ENCODE assay signal across 11 mouse cellular contexts in genomic region chr17:78587174-78587573, GRCm38 (mm10).
A peak's percentile ranks its signal among the peaks of the same experiment; 100 is the strongest.
DNase-seq lines count a peak whose midpoint lies in the region; ATAC-seq and TF ChIP-seq lines count a peak whose summit lies in the region.
"Had no signal": no experiment of that assay in that cellular context is flagged by ENCODE, and none has a peak within 500 bp of the region (broad histone marks: within the 10 kb centered on the region; RNA-seq: fewer than 3 reads in every experiment).

No protein-coding gene starts in this region.

- H3K9ac ChIP-seq in intestine, embryonic 14.5 days (ENCODE audit: low read length), result no peak overlapping the region
- H3K9ac ChIP-seq: hindbrain, embryonic 14.5 days; limb, embryonic 15.5 days had no signal

- no peaks in the 10 kb centered on the region for H3K9me3 ChIP-seq in heart, embryonic 10.5 days
- H3K9me3 ChIP-seq in intestine, embryonic 14.5 days (ENCODE audit: control insufficient read depth, low read length), result no peaks in the 10 kb centered on the region
- H3K9me3 ChIP-seq: limb, embryonic 15.5 days had no signal

- H3K4me1 ChIP-seq in heart, embryonic 10.5 days, result peaks cover 20% of the 10 kb centered on the region
- H3K4me1 ChIP-seq in intestine, embryonic 14.5 days (replicated peaks; ENCODE audit: control insufficient read depth, insufficient read depth, low read length), result 0 out of 2 replicates have a peak, but pooled peaks cover 6% of the 10 kb centered on the region
- H3K4me1 ChIP-seq in small intestine, adult 2 months (ENCODE audit: control insufficient read depth, insufficient read depth, insufficient read length, low read length), result peaks cover 13% of the 10 kb centered on the region; the same call in 1 of the 2 replicates

- H3K27ac ChIP-seq in heart, embryonic 10.5 days, result peak overlapping the region; percentile 79
- no peak overlapping the region for H3K27ac ChIP-seq in intestine, embryonic 14.5 days (ENCODE audit: low read depth)
- peak overlapping the region; percentile 66 for H3K27ac ChIP-seq in small intestine, adult 2 months (ENCODE audit: insufficient read depth, low read depth, low read length)
- H3K27ac ChIP-seq: hindbrain, embryonic 14.5 days; limb, embryonic 15.5 days had no signal

- no peaks in the 10 kb centered on the region for H3K36me3 ChIP-seq in heart, embryonic 10.5 days
- H3K36me3 ChIP-seq in intestine, embryonic 14.5 days (ENCODE audit: control insufficient read depth, insufficient read depth, low read length), result no peaks in the 10 kb centered on the region
- H3K36me3 ChIP-seq in small intestine, adult 2 months (ENCODE audit: control insufficient read depth, insufficient read depth, low read length), result no peaks in the 10 kb centered on the region
- H3K36me3 ChIP-seq: limb, embryonic 15.5 days had no signal

- H3K27me3 ChIP-seq in heart, embryonic 10.5 days (ENCODE audit: insufficient read depth, poor library complexity, severe bottlenecking), result peaks cover 11% of the 10 kb centered on the region
- no peaks in the 10 kb centered on the region for H3K27me3 ChIP-seq in intestine, embryonic 14.5 days (replicated peaks; ENCODE audit: control insufficient read depth, insufficient read depth, low read length)
- H3K27me3 ChIP-seq in small intestine, adult 2 months (ENCODE audit: control insufficient read depth, insufficient read depth, low read length), result no peaks in the 10 kb centered on the region
- H3K27me3 ChIP-seq: limb, embryonic 15.5 days; Patski had no signal

- peak; percentile 78 for ATAC-seq in intestine, embryonic 14.5 days (replicated peaks; ENCODE audit: low FRiP score, low TSS enrichment, low read depth)
- ATAC-seq: Patski had no signal

- TF ChIP-seq CTCF in small intestine, adult 2 months (IDR thresholded peaks at IDR 0.05; ENCODE audit: extremely low read depth, insufficient read length, insufficient replicate concordance, low read depth, low read length), result no peak

- peak overlapping the region; percentile 24 for H3K4me3 ChIP-seq in heart, embryonic 10.5 days
- no peak overlapping the region for H3K4me3 ChIP-seq in intestine, embryonic 14.5 days (ENCODE audit: low read depth, low read length)
- no peak overlapping the region for H3K4me3 ChIP-seq in small intestine, adult 2 months (ENCODE audit: low read depth, low read length)
- H3K4me3 ChIP-seq: limb, embryonic 15.5 days had no signal

- TF ChIP-seq POLR2A in small intestine, adult 2 months (IDR thresholded peaks at IDR 0.05; ENCODE audit: low read depth, low read length), result no peak

- 6% methylated on average over 7 of the region's 7 CpGs for WGBS in heart, embryonic 10.5 days
- WGBS in intestine, embryonic 14.5 days, result 15% methylated on average over 7 of the region's 7 CpGs
- WGBS in small intestine, adult 2 months, result 3% methylated on average over 7 of the region's 7 CpGs

- DNase-seq in heart, embryonic 10.5 days (ENCODE audit: low spot score), result peak; percentile 90
- no peak for DNase-seq in heart, postnatal 4 days
- DNase-seq in adipocyte (ENCODE audit: low spot score), result peak; percentile 61
- peak; percentile 71 for DNase-seq in intestine, embryonic 14.5 days (ENCODE audit: low spot score)
- no peak for DNase-seq in right cerebral cortex, postnatal 14 days
- DNase-seq in layer of hippocampus, postnatal 36 days, result no peak
- DNase-seq in urinary bladder, postnatal 10 days (ENCODE audit: low spot score), result no peak

- 0 out of 2 replicates have a peak overlapping the region, but pooled peaks have one; percentile 18 for H3K4me2 ChIP-seq in intestine, embryonic 14.5 days (ENCODE audit: low read length)
- H3K4me2 ChIP-seq: hindbrain, embryonic 14.5 days; limb, embryonic 15.5 days had no signal

Comparison
In these comparisons a context has a peak if more than half of its experiments do, and no peak if none do; other contexts are left out.
1. DNase-seq: peak in heart, embryonic 10.5 days (single experiment), adipocyte (single experiment) and intestine, embryonic 14.5 days (single experiment); none in heart, postnatal 4 days (single experiment), right cerebral cortex, postnatal 14 days (single experiment), layer of hippocampus, postnatal 36 days (0 of 2) and urinary bladder, postnatal 10 days (single experiment).